Mouse (Mus musculus) liver, postnatal 0 days (tissue): ENCODE measurements around the gene Cdkn2b.

Experiments
- CTCF ChIP-seq: sonication (generic); IDR thresholded peaks from 2 replicates; pipeline ENCODE4 v1.5.1; 2016; ENCODE audit warnings: antibody characterized with exemption, low read depth
- EP300 ChIP-seq: IDR thresholded peaks from 2 replicates; pipeline ENCODE4 v1.6.1; 2016; ENCODE audit warnings: antibody characterized with exemption, low read depth, mild to moderate bottlenecking

- no peak for TF ChIP-seq CTCF
- no peak for TF ChIP-seq EP300
Measured at GRCm38 (mm10) chr4:89274829-89275548, 35.9 kb downstream of the Cdkn2b start.
